Mouse (Mus musculus) activated CD4-positive, CD25-positive, alpha-beta regulatory T cell, adult 4 months (primary cell): ENCODE results near the gene Pdk2. TPM values are rescaled to one million over a fixed set of nuclear protein-coding genes. Genes with fewer than 3 reads are reported as not detected.

ENCODE experiments used
- ATAC-seq: one replicate; pipeline ENCODE4 v1.8.0; 2017
- polyA plus RNA-seq, 2 experiments: library from polyadenylated mRNA; unstranded; fragments of 100-300 nt; shearing (Covaris generic); gene quantifications; one replicate each; pipeline ENCODE4 v1.2.1; 2017

Pdk2 gene
- 1 to 10 TPM; 2.9 to 5.6 TPM for polyA plus RNA-seq

DNA sequence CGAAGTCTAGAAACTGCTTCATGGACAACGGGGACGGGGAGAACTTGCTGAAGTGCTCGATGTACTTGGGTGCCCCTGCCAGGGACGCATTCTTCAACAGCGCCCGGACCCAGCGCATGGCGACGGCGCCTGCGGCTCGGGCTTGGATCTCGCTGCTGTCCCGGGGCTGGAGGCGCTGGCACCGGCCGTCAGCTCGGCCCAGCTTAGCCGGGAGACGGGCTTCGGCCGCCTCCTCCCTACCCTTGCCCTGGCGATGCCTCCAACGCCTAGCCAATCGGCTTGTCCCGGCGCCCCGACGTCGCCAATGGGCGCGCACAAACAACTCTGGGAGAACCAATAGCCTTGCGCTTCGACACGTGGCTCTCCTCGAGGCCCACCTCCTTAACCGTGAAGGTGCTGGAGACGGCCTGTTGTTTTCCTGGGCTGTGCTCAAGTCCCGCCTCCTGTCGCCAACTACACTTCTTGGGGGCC lies at the start of gene Pdk2:
Pdk2 (minus strand) TSS at position 216 of the 471 bp plus-strand sequence.
- peak; percentile 98 for ATAC-seq

DNA sequence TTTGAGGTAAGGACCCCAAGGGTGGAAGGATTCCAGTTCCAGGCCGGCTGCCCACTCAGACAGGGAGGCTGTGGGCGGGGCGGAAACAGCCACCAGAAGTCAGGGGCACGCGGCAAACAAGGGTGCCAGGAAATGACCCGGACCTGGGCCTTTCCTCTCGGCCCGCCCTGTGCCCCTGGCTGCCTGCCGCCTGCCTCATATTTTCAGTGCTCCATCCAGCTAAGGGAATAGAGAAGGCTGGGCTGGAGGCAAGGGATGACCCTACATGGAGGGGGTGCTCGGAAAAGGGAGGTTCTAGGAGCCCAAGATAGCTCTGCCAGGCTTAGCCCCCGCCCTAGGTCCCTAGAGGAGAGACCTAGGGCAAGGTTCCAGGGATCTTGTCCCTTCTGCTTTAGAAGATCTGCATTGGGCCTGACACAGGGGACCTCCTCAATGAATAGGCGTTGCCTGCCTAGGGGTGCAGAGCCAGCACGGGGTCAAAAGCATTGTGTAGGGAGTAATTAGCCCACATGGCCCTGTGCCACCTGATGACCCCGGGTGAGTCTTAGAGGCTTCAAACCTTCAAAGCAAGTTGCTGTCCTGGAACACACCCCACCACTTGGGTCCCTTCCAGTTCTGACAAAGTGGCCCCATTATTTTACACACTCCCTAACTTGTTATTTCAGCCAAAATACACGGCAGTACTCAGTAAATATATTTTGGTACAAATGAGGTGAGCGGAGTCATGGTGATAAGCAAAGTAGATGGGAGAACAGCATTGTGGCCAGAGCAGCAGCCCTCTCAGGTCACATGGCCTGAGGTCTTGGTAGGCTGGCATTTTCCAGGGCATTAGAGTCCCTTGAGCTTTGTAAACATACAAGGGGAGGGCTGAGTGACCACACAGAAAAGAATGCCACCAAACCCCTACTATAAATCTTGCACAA lies 48.0 kb upstream of the Pdk2 start:
- no peak for ATAC-seq

DNA sequence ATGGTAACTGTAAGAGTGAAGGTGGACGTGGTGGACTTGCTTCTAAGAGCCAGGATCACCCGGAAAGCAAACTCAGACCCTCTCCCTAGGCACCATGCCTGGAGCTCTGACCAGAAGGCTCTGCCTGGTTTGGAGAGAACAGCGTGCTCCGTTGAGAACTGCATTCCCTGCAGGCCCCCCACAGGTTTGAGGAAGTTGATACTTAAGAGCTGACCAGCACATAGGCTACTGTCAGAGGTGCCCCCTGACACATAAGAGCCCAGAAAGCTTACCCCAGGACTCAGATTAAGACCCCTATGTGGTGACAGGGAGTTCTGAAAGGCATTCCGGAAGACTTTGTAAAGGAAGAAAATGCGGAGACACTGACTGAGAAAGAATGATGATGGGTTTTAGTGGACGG lies 47.1 kb upstream of the Pdk2 start:
- no peak for ATAC-seq

DNA sequence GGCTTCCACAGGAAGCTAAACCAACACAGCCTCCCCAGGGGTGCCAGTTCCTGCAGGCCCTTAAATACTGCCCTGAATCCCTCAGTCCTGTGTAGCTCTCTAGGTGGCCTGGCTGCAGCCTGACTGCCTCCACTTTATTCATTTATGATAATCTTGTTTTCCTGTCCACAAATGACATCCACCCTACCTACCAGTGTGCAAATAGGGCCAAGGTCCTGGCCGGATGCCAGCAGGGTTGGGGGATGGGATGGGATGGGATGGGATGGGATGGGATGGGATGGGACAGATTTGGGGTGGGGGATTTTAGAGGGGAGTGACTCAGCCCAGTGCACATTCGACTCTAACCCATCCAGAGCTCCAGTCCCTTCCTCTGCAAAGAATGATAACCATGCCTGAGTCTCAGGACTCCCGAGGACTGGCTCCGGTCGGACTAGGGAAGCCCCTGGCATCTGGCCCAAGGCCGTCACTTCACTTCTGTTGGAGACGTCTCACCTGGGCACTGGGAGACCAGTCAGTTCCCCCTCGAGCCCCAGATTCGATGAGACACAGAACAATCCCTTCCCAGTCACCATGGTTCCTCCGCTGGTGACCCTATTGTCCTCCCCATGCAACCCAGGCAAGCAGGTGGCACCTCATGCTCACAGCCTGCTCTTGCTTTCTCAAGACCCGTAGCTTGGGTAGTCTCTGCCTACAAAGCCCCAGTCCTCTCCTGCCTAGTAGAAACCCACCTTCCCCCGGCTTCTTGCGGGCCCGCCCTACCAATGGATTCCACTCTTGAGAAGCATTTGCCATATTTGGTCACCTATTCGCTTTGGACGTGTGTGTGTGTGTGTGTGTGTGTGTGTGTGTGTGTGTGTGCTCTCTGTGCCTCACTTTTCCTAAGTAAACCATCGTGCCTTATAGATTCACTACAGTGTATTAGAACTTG lies 46.4 kb upstream of the Pdk2 start:
- no peak for ATAC-seq

DNA sequence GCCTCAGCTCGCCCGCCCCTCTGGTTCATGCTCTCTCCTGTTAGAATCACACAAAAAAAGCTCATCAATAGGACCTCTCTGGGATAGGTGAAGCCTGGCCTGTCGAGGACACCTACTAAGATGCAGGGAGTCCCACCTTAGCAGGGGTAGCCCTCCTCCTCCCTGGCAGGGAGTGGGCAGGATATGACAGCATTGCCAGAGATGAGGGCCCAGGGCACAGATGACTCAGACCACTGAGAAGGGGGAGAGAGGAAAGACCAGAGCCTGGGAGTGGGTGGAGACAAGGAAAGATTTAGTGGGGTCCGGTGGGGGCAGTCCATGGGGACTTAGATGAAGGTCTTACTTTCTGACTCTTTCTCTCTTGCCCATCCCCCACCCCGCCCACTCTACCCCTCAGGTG lies 45.1 kb upstream of the Pdk2 start:
- ATAC-seq = no peak

DNA sequence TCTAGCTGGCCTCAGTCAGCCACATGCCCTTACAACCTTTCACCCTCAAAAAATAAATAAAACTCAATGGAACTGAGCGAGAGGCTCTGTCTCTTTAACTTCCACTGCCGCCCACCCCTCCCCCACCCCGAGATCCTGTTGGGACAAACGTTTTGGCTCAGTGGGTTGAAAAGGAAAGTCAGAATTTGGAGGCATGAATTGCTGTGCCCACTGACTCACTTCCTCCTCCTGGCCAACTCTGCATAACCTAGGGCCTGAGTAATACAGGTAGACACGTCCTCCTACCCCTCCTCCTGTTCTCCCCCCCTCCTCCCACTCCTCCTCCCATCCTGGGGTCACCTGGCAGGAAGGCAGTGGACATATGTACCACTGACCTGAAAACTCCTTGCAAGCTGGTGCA lies 44.6 kb upstream of the Pdk2 start:
- ATAC-seq = no peak

DNA sequence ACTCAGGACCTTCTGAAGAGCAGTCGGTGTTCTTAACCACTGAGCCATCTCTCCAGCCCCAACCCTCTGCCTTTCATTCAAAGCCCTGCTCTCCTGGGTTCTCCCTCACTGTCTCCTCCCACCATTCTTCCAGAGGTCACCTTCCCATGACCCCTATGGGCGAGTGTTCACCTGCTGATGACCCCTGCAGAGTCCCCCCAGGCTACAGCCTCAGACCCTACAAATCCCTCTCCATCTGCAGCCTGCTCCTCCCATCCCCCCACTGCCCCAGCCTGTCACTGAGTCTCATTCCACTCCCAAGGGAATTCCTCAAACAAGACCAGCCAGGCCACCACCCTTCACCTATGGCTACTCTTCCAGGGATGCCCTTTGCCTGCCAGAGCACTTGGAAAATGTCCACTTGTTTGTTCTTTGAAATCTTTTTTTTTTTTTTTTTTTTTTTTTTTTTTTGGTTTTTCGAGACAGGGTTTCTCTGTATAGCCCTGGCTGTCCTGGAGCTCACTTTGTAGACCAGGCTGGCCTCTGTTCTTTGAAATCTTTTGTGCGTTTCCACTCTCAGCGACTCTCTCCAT lies 43.7 kb upstream of the Pdk2 start:
- no peak for ATAC-seq

DNA sequence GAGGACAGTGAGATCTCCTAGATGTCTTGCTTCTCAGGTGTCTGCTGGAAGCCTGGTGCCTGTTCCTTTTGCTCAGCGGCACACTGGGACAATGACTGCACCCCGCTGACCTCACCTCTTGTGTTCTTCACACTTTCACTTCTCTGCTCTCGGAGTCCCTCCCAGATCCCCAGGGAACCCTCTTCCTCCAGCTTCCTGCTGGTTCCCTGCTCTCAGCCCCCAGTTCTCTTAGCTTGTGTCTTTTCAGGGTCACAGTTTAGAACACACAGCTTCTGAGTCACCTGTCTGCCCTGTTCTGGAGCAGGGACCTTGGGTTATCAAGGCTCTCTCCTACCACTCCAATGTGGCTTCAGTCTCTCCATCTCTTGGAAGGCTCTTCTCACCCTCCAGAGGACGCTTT lies 43.0 kb upstream of the Pdk2 start:
- no peak for ATAC-seq

DNA sequence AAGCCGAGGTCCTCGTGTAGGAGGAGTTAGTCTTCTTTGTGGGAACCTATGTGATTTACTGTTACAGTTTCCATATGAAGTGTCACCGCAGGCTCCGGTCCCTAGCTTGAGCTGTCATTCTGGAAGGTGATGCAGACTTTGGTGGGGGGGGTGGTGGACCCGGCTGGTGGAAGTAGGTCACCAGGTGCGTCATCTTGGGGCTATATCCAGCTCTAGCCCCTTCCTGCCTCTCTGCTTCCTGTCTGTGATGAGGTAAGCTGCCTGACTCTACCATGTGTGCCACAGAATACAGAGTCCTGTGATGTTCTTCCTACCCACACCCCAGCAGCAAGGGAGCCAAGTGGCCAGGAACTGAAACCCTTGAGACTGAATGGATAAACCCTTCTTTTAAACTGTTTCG lies 41.7 kb upstream of the Pdk2 start:
- ATAC-seq = no peak

DNA sequence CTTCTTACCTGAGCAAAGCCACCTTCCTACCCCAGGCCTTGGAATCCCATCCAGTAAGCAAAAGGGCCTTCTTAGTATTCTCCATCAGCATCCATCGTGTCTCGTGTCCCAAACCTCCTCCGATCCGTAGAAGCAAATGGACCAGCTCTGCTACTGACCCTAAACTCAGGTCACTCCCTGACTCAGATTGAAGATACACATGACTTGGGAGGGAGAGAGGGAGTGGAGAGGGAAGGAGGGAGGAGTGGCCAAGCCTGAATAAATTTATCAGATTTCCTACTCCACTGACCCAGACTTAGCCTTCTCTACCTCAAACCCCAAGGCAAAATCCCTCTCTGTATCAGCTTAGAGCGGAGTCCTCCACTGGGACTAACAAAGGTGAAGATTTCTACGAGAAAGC lies 39.6 kb upstream of the Pdk2 start:
- ATAC-seq = no peak

DNA sequence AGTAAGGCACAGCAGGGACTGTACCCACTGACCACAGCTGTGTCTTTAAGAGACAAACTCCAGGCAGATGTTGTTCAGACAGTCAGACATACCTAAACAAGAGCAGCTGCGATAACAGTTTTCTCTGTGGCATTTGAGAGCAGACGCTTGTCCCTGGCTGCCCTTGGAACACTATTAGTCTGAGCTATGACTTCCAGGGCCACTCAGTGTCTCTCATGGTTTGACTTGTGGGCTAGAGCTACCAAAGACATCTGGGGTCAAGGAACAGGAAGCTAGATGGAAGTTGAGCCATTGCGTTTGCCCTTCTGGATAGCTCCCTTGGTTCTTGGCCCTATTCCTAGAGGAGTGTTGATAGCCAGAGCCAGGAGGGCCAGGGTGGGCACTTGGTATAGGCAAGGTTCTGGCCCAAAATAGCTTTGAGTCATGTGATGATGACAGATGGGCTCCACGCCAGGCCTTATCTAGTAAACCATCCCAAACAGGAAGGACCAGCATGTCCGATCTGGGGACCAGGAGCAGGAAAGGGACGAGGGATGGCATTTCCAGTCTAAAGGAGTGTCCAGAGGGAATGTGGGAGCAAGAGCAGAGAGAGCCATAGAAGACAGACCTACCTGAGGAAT lies 38.2 kb upstream of the Pdk2 start:
- ATAC-seq = no peak

DNA sequence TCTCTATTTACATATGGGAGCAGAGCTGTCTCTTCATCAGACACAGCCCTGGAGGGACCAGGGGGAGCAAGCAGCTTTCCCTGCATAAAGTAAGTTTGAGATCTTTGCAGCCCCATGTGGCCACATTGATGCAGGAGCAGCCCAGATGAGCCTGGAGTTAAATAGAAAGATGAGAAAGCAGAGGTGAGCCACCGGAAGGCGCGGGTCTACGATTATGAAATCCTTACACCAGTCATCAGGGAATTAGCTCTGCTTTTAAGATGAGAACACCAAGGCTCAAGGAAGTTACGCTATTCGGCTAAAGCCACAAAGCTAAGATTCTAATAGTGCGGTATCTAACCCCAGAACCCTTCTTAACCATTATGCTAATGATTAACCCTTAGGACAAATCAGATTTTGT lies 36.8 kb upstream of the Pdk2 start:
- ATAC-seq = no peak

DNA sequence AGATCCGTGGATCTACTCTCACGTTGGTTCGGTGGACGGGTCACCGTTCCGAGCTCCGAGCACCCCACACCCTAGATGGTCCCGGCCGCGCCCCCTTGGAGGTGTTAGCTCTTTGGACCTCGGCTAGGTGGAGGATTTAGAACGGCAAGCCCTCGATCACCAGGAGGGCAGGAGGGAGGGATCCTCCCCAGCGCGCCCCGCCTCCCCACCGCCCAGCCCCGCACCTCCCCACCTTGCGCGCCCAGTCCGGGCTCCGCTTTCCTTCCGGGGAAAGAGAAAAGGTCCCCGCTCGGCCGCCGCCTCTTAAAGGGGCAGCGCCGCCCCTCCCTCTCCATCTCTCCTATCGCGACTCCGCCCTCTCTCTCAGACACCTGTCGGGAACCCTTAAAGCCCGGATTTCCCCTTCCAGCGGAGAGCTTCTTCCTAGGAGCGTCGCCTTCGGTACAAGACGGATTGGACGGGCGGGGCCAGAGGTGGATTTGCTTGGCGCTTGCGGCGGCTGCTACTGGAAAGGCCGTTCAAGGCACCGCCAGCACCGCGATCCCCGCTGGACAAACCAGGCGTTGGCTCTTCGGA lies 35.5 kb upstream of the Pdk2 start, which contains the start of gene Itga3:
Itga3 (minus strand) TSS at position 266 of the 576 bp plus-strand sequence.
- peak; percentile 37 for ATAC-seq

DNA sequence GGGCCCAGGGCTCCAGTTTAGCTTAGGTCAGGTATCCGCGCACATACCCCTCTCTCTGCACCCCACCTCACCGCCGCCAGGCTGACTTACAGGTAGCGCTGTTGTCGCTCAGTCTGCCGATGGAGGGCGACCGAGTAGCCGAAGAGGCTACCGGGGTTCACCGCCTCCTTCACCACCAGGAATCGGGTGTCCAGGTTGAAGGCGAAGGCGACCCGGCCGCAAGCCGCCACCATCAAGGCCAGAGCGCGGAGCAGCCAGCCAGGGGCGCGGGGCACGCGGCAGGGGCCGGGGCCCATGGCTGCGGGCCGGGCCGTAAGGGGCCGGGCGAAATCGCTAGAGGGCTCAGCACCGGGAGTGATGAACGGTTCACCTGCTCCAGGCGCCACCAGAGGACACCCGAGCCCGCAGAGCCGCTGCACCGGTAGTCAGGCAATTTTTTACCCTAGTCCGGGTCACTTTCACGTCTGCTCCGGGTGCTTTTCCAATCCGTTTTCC lies 34.9 kb upstream of the Pdk2 start:
- peak; percentile 73 for ATAC-seq

DNA sequence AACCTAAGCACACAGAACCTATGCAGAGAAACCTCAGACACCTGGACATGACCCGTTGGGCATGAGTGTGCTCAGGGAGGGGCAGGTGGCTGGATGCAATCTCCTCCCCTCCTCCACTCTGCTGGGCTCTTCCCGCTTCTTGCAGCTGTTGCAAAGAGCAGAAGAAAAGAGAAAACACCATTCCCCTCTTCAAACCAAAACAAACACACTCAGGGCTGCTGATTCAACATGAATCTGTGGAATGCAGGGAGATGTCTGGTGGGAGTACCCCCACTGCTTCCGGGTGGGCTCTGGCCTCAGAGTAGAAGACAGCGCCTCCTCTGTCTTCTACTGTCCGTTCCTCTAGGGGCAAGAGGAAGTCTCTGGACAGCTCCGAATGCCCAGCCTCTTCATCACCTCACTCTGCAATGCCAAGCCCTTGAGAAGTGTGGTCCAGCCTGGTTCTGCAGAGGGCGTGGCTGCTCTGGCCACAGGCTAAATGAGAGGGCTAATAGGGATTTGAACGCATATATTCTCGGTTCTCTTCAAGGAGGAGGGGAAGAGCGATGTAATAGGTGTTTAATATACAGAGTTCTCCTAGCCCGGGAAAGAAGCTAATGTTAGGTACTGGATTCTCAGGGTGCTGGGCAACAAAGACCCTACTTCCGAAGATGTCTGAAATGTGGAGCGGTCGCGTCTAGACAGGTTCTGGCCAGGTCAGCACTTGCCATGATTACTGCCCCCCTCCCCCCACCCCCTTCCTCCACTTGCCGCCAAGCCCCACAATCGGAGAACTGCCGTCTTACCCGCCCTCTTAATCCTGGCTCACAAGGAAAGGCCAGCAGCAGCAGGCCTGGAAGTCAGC lies 34.3 kb upstream of the Pdk2 start:
- ATAC-seq = no peak

DNA sequence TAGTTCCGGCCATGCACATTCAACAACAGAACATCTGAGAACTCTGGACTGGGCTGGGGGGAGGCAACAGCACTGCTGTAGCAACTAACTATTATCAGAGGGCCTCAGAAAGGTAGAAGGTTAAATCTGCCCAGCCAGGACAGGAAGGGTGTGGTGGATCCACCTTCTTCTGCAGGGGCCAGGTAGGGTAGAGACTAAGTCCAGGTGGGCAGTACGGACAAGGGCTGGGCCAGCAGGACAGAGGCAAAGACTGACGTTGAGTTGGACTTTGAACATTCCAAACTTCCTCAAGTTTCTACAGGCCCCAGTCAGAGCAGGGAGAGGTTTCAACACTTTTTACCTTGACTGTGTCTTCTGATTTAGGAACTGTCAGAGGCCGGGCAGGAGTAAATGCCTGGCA lies 33.5 kb upstream of the Pdk2 start:
- ATAC-seq = no peak

DNA sequence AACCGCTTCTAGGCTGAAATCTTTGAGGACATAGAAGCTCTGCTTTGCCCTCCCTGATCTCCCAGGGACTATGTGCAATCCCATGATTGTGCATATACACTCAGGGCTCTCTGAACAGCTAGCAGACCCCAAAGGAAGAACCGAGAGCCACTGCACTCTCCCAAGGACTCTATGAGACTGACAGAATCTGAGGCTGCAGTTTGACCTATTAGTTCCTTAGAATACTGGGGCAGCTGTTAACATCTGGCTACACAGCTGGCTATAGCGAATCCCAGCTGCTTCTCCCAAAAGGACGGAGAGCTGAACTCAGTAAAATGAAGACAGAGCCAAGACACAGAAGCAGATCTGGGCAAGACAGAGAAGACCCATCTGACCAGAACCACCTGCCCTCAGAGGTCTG lies 32.7 kb upstream of the Pdk2 start:
- ATAC-seq = no peak

DNA sequence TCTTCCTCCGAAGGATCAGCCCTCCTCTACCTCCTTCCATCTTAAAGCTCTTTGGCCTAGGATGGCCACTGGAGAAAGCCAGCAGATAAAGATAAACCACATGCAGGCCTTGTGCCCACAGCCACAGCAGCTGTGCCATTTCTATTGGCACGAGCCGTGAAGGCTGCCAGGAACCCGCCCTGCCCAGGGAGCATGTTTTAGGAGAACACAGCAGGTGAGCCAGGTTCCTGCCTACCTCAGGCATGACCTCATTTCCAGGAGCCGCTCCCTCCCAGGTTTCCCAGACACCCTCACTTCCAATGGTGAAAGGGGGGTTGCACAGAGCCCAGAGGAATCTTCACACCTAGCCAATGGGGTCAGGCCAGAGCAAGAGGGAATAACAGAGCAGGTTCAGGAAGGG lies 31.6 kb upstream of the Pdk2 start:
- ATAC-seq = no peak

DNA sequence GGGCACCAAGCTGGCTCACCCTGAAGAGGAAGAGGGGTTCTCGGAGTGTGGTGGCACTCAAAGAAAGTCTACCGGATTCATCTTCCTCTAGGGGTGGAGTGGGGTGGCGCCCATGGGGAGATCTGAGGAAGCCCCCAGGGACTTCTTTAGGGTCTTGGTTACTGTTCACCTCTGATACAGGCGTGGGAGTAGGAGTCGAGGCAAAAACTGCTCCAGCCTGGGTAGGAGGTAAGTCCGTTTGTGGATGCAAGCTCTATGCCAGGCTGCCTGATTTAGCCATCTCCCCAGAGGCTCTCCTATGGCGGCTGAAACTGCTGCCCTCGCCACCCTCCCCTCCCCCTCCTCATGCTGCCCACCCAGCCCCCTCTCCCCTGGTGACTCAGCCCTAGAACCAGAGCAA lies 31.0 kb upstream of the Pdk2 start:
- ATAC-seq = no peak

DNA sequence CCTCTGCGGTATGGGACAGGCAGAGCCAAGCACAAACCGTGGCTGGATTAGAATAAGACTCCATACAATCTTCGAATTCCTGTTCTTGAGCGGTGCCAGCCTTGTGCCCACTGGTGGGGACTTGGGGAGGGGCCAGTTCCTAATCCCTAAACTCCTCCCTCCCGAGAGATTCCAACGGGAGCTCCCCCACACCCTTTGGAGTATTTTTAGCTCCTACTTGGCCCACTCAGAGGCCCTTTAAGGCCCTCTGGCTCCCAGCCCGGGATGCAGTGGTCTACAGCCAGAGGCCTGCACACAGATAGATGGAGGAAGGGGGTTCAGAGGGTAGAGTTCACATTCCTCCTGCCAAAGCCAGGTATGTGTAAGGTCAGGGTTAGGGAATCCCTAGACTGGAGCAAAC lies 30.1 kb upstream of the Pdk2 start:
- ATAC-seq = no peak
